Mouse (Mus musculus) thymus, postnatal 10 days (tissue): ENCODE measurements around the gene Olfr18.
"Not testable (repeated sequence)": the region's sequence is repeated elsewhere in the genome, so short reads cannot be mapped to it uniquely, and the experiment has no call there.

Experiments
- DNase-seq, 2 experiments: peaks; one replicate each; pipeline ENCODE4 v3.0.0; 2021; ENCODE audit warnings: low spot score in 2 of 2

The Olfr18 gene

DNA sequence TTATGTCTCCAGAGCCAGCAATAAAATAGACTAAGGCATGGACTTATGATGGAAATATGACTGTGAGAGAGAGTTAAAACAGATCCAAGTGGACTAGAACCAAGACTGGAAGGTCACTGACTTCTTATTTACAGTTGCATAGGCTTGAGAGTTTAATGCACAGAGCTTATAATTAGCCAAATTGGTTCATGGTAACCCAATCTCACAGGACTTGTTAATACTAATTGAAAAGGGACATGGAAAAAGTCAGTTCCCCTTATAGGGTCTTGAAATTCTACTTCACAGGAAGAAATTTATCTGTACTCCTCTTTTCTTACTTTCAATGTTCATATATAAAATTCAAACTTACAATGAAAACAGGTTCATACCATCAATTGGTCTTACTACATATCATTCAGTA, at the start of gene Olfr18:
Gene Olfr18 (minus strand): TSS at position 101 of the 400 bp plus-strand sequence.
- no peak for DNase-seq

DNA sequence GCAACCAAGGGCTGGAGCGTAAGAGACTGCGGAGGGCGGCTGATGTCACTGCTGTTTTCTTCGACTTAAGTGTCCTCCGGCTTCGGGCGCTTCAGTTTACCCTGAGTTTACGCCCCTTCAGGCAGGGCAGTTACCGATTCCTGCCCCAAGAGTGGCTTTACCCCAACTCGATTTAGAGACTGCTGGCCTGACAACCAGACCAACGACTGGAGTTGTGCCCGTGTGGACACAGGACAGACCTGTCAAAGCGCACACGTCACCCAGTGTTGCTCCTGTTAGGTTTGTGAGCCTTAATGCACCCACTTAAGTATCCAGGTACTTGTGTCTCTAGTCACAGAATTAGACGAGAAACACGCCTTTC, 49.4 kb upstream of the Olfr18 start:
- no peak for DNase-seq

DNA sequence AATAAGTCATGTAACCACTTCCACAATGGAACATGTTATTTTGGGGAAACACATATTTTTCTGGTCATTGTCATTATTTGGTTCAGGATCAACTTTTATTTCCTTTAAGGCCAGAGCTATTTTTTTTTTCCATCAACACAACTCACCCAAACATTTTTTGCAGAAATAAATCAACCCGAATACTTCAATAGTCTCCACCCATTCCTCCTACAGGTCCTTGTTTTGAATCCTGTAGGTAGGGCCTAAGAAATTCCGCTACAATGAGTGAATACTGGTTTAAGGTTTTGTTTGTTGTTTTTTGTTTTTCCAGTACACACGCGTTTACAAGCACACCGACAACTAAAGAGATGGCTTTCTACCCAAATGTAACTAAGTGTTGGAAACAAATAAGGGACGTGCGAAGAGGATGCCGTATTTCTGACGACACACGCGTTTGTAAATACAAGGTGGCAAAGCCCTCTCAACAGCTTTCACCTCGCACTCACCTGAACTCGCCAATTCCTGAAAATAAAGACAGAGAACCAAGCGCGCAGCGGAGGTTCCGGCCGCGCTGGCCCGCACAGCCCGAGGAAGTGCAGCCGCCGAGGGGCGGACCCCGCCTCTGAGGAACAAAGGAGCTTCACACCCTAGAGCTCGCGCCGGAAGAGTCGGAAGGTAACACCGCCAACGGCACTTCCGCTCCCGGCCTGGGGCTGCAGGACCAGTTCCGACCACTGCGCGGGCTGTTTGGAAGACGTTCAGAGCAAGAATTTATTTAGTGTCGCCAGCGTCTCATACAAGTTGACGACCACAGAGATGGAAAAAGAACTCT, 48.8 kb upstream of the Olfr18 start, which contains the start of gene Zfp560:
Gene Zfp560 (minus strand): TSS at position 646 of the 811 bp plus-strand sequence.
- DNase-seq, result peak; percentile 81 to 92

DNA sequence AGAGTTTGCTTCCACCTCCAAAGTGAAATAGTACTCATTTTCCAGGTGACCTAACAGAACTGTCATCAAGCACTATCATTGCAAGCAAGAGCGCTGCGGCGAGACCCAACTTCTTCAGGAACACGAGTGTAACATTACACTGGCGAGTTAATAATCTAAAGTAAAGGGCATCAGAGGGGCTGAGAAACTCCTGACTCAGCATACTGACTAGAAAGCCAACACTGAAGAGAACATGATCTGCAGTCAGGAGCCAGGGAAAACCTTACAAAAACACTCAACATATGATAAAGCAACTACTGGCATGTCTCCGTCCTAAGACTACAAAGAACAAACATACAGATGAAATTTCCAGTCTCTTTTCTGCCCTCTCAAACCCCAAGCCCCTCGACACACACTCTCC, 47.8 kb upstream of the Olfr18 start:
- DNase-seq, result no peak

DNA sequence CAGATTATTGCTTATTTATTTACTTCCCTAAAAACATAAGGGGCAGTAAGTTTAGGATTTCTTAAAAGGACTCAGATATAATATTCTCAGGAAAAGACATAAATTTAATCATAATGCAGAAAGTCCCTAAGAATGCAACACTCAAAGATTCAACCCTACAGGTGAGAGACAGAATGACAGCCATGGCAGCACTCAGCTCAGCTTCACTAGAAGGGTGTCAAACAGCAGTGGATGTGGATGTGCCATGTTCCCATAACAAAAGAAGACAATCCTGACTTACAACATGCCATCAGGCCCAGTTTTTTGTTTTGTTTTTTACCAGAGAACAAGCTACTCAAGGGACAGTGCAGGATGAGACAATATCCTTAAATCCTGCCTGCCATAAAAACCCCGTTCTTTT, 38.8 kb upstream of the Olfr18 start:
- no peak for DNase-seq

DNA sequence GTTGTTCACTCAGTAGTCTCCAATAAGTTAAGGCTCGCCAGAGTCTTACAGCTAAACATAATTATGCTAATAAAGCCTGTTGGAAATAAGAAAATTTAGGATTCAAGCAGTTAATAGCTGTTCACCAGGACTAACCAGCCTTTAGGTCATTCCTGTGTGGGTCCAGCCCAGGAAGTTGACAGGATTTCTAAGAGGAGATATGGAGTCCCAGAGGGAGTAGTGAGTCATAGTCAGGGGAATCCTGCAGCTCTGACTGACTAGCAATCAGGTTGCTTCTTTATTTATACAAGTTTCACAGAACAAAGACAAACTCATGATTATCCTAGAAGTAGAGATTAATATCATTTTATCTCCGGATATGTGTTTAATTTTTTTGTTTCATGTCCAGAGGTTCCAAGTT, 31.4 kb upstream of the Olfr18 start:
- DNase-seq, result no peak

DNA sequence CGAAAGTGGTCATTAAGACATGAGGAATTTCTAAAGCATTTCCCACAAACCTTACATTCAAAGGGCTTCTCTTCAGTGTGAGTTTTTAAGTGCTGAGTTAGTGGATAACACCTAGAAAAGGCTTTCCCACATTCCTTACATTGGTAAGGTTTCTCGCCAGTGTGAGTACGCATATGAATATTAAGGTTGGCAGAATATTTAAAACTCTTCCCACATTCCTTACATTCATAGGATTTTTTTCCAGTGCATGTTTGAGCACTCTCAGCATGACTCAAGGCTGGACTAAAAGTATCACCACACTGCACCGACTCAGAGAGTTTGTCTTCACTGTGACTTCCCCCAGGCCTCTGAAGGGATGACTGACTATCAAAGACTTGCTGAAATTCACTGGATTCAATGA, 12.6 kb upstream of the Olfr18 start:
- DNase-seq, result no peak

DNA sequence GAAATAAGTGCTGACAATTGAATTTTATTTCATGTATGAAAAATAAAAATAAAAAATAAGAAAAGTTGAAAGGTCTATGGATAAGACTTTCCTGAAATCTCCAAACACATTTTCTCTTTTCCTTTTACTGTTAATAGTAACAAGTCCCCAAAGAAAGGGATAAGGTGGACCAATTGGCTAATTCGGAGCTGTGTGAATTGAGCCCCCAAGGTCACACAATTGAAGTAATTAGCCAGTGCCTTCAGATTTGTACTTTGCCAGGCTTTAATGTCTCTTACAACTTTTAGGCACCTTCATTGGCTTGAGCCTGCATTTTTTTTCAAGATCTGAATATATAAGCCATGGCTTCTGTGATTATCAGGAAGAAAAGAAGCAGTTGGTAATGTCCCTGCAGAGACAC, 37.7 kb downstream of the Olfr18 start, which contains the start of gene Olfr873:
Gene Olfr873 (plus strand): TSS at position 301 of the 400 bp plus-strand sequence.
- no peak for DNase-seq

DNA sequence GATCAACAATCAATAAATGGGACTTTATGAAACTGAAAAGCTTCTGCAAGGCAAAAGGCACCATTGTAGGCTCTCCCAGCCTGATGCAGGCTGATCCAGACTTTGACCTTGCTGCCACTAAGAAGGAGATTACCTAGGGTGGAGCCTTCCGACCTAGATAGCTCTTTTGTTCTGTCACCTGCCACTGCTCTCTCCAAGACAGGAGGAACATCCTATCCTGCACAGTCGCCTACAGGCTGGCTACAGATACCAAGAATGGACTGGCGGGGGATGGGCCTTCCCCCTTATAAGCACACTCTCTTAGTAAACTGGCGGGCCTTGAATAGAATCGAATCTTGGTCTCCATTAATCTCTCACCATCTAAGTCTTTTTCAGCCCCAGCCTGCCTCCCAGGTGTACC, 40.3 kb downstream of the Olfr18 start:
- DNase-seq, result not testable (repeated sequence)

DNA sequence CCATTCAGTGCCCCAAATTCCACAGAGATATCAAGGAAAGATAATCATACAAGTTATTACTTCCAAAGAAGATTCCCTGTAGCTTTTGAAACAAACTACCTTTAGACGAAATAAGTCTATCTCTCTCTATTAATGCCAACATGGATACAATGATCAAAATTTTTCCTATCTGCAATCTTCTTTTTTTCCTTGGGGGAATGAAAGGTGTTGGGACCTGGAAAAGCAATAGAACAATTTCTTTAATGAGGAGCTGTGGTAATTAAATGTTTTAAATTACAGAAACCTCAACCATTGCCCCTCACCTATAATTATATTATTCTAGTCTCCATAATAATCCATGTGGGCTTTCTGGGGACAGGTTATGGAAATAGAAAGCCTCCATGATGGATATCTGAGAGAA, 53.8 kb downstream of the Olfr18 start, which contains the start of gene Olfr39:
Gene Olfr39 (plus strand): TSS at position 301 of the 400 bp plus-strand sequence.
- no peak for DNase-seq
